Mouse (Mus musculus): ENCODE measurements at regions not wholly inside any gene's neighbourhood (a gene's known extent, or its start where the extent isn't known, plus 50 kb on each side); places are given as distances from the start of the nearest gene placed in this dataset.

GRCm38 (mm10) chr7:74726324-74726991 lies 171.9 kb upstream of the Slco3a1 start:
- H3K27ac ChIP-seq (ENCODE audit: insufficient read depth, low read depth, low read length), result no peak overlapping the region
- H3K4me3 ChIP-seq (ENCODE audit: insufficient read depth, low read depth, low read length), result no peak overlapping the region
- H3K27me3 ChIP-seq (replicated peaks; ENCODE audit: control insufficient read depth, insufficient read depth, low read length), result no peaks in the 10 kb centered on the region
- peak; percentile 1 for DNase-seq
- WGBS, result 70% methylated on average over 8 of the region's 8 CpGs
- TF ChIP-seq CTCF (conservative IDR thresholded peaks at IDR 0.05; ENCODE audit: insufficient read depth, insufficient read length, low read depth, low read length) (no peak), POLR2A (IDR thresholded peaks at IDR 0.05; ENCODE audit: low read depth, low read length) (no peak)
- no peaks in the 10 kb centered on the region for H3K36me3 ChIP-seq (ENCODE audit: control insufficient read depth, insufficient read depth, low read length)
- H3K4me1 ChIP-seq (ENCODE audit: control insufficient read depth, insufficient read depth, low read length), result no peaks in the 10 kb centered on the region

GRCm38 (mm10) chr7:74719321-74719720 lies 164.7 kb upstream of the Slco3a1 start:
- Histone ChIP-seq H3K4me3 (ENCODE audit: insufficient read depth, low read depth, low read length) (no peak overlapping the region), H3K27me3 (replicated peaks; ENCODE audit: control insufficient read depth, insufficient read depth, low read length) (no peaks in the 10 kb centered on the region)
- WGBS, result 70% methylated on average over 14 of the region's 14 CpGs

GRCm38 (mm10) chr7:74709993-74710581 lies 155.5 kb upstream of the Slco3a1 start:
- Histone ChIP-seq H3K4me3 (ENCODE audit: insufficient read depth, low read depth, low read length) (no peak overlapping the region), H3K36me3 (ENCODE audit: control insufficient read depth, insufficient read depth, low read length) (no peaks in the 10 kb centered on the region), H3K4me1 (ENCODE audit: control insufficient read depth, insufficient read depth, low read length) (no peaks in the 10 kb centered on the region), H3K27ac (ENCODE audit: insufficient read depth, low read depth, low read length) (no peak overlapping the region), H3K27me3 (replicated peaks; ENCODE audit: control insufficient read depth, insufficient read depth, low read length) (no peaks in the 10 kb centered on the region)
- WGBS, result 70% methylated on average over 7 of the region's 7 CpGs
- DNase-seq, result no peak
- no peak for TF ChIP-seq POLR2A (IDR thresholded peaks at IDR 0.05; ENCODE audit: low read depth, low read length)
- no peak for TF ChIP-seq CTCF (conservative IDR thresholded peaks at IDR 0.05; ENCODE audit: insufficient read depth, insufficient read length, low read depth, low read length)

More at GRCm38 (mm10) chr7:74719321-74719720, 164.7 kb upstream of the Slco3a1 start:
- TF ChIP-seq CTCF (conservative IDR thresholded peaks at IDR 0.05; ENCODE audit: insufficient read depth, insufficient read length, low read depth, low read length), result no peak
- no peak for TF ChIP-seq POLR2A (IDR thresholded peaks at IDR 0.05; ENCODE audit: low read depth, low read length)
- Histone ChIP-seq H3K36me3 (ENCODE audit: control insufficient read depth, insufficient read depth, low read length) (no peaks in the 10 kb centered on the region), H3K4me1 (ENCODE audit: control insufficient read depth, insufficient read depth, low read length) (no peaks in the 10 kb centered on the region), H3K27ac (ENCODE audit: insufficient read depth, low read depth, low read length) (no peak overlapping the region)
- no peak for DNase-seq

- Histone ChIP-seq H3K27ac (ENCODE audit: insufficient read depth, low read depth, low read length) (no peak overlapping the region), H3K4me3 (ENCODE audit: insufficient read depth, low read depth, low read length) (no peak overlapping the region), H3K27me3 (replicated peaks; ENCODE audit: control insufficient read depth, insufficient read depth, low read length) (no peaks in the 10 kb centered on the region), H3K4me1 (ENCODE audit: control insufficient read depth, insufficient read depth, low read length) (no peaks in the 10 kb centered on the region), H3K36me3 (ENCODE audit: control insufficient read depth, insufficient read depth, low read length) (no peaks in the 10 kb centered on the region)
- WGBS, result 66% methylated on average over 5 of the region's 5 CpGs
- no peak for TF ChIP-seq POLR2A (IDR thresholded peaks at IDR 0.05; ENCODE audit: low read depth, low read length)
- no peak for TF ChIP-seq CTCF (conservative IDR thresholded peaks at IDR 0.05; ENCODE audit: insufficient read depth, insufficient read length, low read depth, low read length)
- no peak for DNase-seq
Observed at GRCm38 (mm10) chr7:74709006-74709405, 154.4 kb upstream of the Slco3a1 start.

- TF ChIP-seq CTCF (conservative IDR thresholded peaks at IDR 0.05; ENCODE audit: insufficient read depth, insufficient read length, low read depth, low read length) (peak; percentile 34), POLR2A (IDR thresholded peaks at IDR 0.05; ENCODE audit: low read depth, low read length) (no peak)
- 77% methylated on average over 4 of the region's 4 CpGs for WGBS
- no peaks in the 10 kb centered on the region for H3K27me3 ChIP-seq (replicated peaks; ENCODE audit: control insufficient read depth, insufficient read depth, low read length)
Observed at GRCm38 (mm10) chr7:74703533-74703932, 149.0 kb upstream of the Slco3a1 start.

GRCm38 (mm10) chr7:74697794-74698354 lies 143.3 kb upstream of the Slco3a1 start:
- H3K4me1 ChIP-seq (ENCODE audit: control insufficient read depth, insufficient read depth, low read length), result no peaks in the 10 kb centered on the region
- DNase-seq, result no peak
- no peaks in the 10 kb centered on the region for H3K36me3 ChIP-seq (ENCODE audit: control insufficient read depth, insufficient read depth, low read length)
- no peaks in the 10 kb centered on the region for H3K27me3 ChIP-seq (replicated peaks; ENCODE audit: control insufficient read depth, insufficient read depth, low read length)
- no peak overlapping the region for H3K4me3 ChIP-seq (ENCODE audit: insufficient read depth, low read depth, low read length)
- no peak overlapping the region for H3K27ac ChIP-seq (ENCODE audit: insufficient read depth, low read depth, low read length)
- no peak for TF ChIP-seq CTCF (conservative IDR thresholded peaks at IDR 0.05; ENCODE audit: insufficient read depth, insufficient read length, low read depth, low read length)
- TF ChIP-seq POLR2A (IDR thresholded peaks at IDR 0.05; ENCODE audit: low read depth, low read length), result no peak
- WGBS, result 82% methylated on average over 3 of the region's 3 CpGs

More at GRCm38 (mm10) chr7:74703533-74703932, 149.0 kb upstream of the Slco3a1 start:
- Histone ChIP-seq H3K4me1 (ENCODE audit: control insufficient read depth, insufficient read depth, low read length) (no peaks in the 10 kb centered on the region), H3K27ac (ENCODE audit: insufficient read depth, low read depth, low read length) (no peak overlapping the region), H3K36me3 (ENCODE audit: control insufficient read depth, insufficient read depth, low read length) (no peaks in the 10 kb centered on the region), H3K4me3 (ENCODE audit: insufficient read depth, low read depth, low read length) (no peak overlapping the region)
- no peak for DNase-seq

GRCm38 (mm10) chr7:74696286-74696685 lies 141.7 kb upstream of the Slco3a1 start:
- Histone ChIP-seq H3K4me3 (ENCODE audit: insufficient read depth, low read depth, low read length) (no peak overlapping the region), H3K27me3 (replicated peaks; ENCODE audit: control insufficient read depth, insufficient read depth, low read length) (no peaks in the 10 kb centered on the region), H3K27ac (ENCODE audit: insufficient read depth, low read depth, low read length) (no peak overlapping the region), H3K4me1 (ENCODE audit: control insufficient read depth, insufficient read depth, low read length) (no peaks in the 10 kb centered on the region), H3K36me3 (ENCODE audit: control insufficient read depth, insufficient read depth, low read length) (no peaks in the 10 kb centered on the region)
- whole genome bisulfite sequencing, result 94% methylated on average over 4 of the region's 4 CpGs
- TF ChIP-seq CTCF (conservative IDR thresholded peaks at IDR 0.05; ENCODE audit: insufficient read depth, insufficient read length, low read depth, low read length) (no peak), POLR2A (IDR thresholded peaks at IDR 0.05; ENCODE audit: low read depth, low read length) (no peak)
- DNase-seq, result no peak

Data from kidney, adult 2 months (tissue).